Mouse (Mus musculus) layer of hippocampus, adult 11-12 months (tissue): Measurements from ENCODE around the gene Cobl.

Source experiments
- DNase-seq: peaks from one replicate; pipeline ENCODE4 v3.0.0; 2022; ENCODE audit warnings: low spot score

The Cobl gene

GRCm38 (mm10) chr11:12384826-12385225 lies 79.9 kb downstream of the Cobl start:
- no peak for DNase-seq

- no peak for DNase-seq
Measured at GRCm38 (mm10) chr11:12382991-12383390, 81.8 kb downstream of the Cobl start.

- no peak for DNase-seq
Measured at GRCm38 (mm10) chr11:12381096-12381495, 83.7 kb downstream of the Cobl start.

- DNase-seq = no peak
Measured at GRCm38 (mm10) chr11:12376628-12377027, 88.1 kb downstream of the Cobl start.

GRCm38 (mm10) chr11:12373106-12374098 lies 91.4 kb downstream of the Cobl start:
- DNase-seq = peak; percentile 89

- no peak for DNase-seq
Measured at GRCm38 (mm10) chr11:12370957-12371356, 93.8 kb downstream of the Cobl start.

- DNase-seq = no peak
Measured at GRCm38 (mm10) chr11:12367426-12368178, 97.2 kb downstream of the Cobl start.

- DNase-seq = peak; percentile 69
Measured at GRCm38 (mm10) chr11:12359336-12360000, 105.3 kb downstream of the Cobl start.

- no peak for DNase-seq
Measured at GRCm38 (mm10) chr11:12358602-12359001, 106.2 kb downstream of the Cobl start.

GRCm38 (mm10) chr11:12355681-12356080 lies 109.1 kb downstream of the Cobl start:
- peak; percentile 16 for DNase-seq

GRCm38 (mm10) chr11:12350986-12351546 lies 113.7 kb downstream of the Cobl start:
- DNase-seq = no peak

GRCm38 (mm10) chr11:12350086-12350485 lies 114.7 kb downstream of the Cobl start:
- DNase-seq = no peak

GRCm38 (mm10) chr11:12346486-12346885 lies 118.3 kb downstream of the Cobl start:
- DNase-seq = no peak

- peak; percentile 20 for DNase-seq
Measured at GRCm38 (mm10) chr11:12343686-12344085, 121.1 kb downstream of the Cobl start.

- DNase-seq = no peak
Measured at GRCm38 (mm10) chr11:12340697-12341096, 124.1 kb downstream of the Cobl start.

GRCm38 (mm10) chr11:12336145-12336544 lies 128.6 kb downstream of the Cobl start:
- no peak for DNase-seq

GRCm38 (mm10) chr11:12331997-12332396 lies 132.8 kb downstream of the Cobl start:
- DNase-seq = peak; percentile 51

- no peak for DNase-seq
Measured at GRCm38 (mm10) chr11:12321445-12321844, 143.3 kb downstream of the Cobl start.

- no peak for DNase-seq
Measured at GRCm38 (mm10) chr11:12319318-12319717, 145.4 kb downstream of the Cobl start.

- no peak for DNase-seq
Measured at GRCm38 (mm10) chr11:12315670-12316069, 149.1 kb downstream of the Cobl start.

GRCm38 (mm10) chr11:12314278-12315043 lies 150.3 kb downstream of the Cobl start:
- DNase-seq = peak; percentile 37
